Mouse (Mus musculus): ENCODE results near the gene Gpbp1.

The Gpbp1 gene

GRCm38 (mm10) chr13:111393426-111393825, 96.5 kb downstream of the Gpbp1 start:
- in situ Hi-C loops (cut with MboI; ENCODE audit: low pct_unique_long_range_greater_than_20kb in 1 of 2, low sequenced_read_pairs in 2 of 2, unreplicated experiment in 1 of 2), result no loop called here

DNA sequence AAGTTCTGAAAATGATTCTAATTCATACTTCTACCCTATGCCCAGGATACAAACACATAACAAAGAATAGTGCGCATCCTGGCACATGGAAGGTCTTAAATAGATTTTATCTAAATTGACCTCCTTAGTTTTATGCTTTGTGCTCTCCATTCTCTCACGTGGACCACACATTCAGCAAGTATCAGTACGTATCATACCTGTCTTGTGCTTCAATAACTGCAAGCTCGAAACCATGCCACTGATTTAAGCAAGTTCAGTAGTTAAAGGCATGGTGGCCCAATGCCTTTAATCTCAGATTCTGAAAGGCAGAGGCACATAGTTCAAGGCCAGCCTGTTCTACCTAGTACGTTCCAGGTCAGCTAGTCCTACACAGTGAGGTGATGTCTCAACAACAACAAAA, 98.5 kb downstream of the Gpbp1 start:
- in situ Hi-C loops (cut with MboI; ENCODE audit: low pct_unique_long_range_greater_than_20kb in 1 of 2, low sequenced_read_pairs in 2 of 2, unreplicated experiment in 1 of 2), result no loop called here

GRCm38 (mm10) chr13:111391011-111391410, 98.9 kb downstream of the Gpbp1 start:
- in situ Hi-C loops (cut with MboI; ENCODE audit: low pct_unique_long_range_greater_than_20kb in 1 of 2, low sequenced_read_pairs in 2 of 2, unreplicated experiment in 1 of 2), result no loop called here

GRCm38 (mm10) chr13:111384011-111384985, 105.6 kb downstream of the Gpbp1 start:
- in situ Hi-C loops (cut with MboI; ENCODE audit: low pct_unique_long_range_greater_than_20kb in 1 of 2, low sequenced_read_pairs in 2 of 2, unreplicated experiment in 1 of 2), result no loop called here

Measured in mouse embryonic stem cell (cell line).